Mouse (Mus musculus) midbrain, embryonic 14.5 days (tissue): ENCODE results near the gene Zfp420. TPM values are rescaled to one million over a fixed set of nuclear protein-coding genes. Genes with fewer than 3 reads are reported as not detected.

ENCODE experiments used
- microRNA-seq: library from miRNA; unstranded; fragments of <30 nt; microRNA quantifications from one replicate; pipeline ENCODE4, GENCODE M21; 2016
- polyA plus RNA-seq: library from polyadenylated mRNA; unstranded; fragments of >200 nt; fragmentation: Nextera tagmentation; extraction: Ambion mirVana; gene quantifications from 2 replicates; pipeline ENCODE4 v1.2.1, GENCODE M21; 2014

The Zfp420 gene
- polyA plus RNA-seq, 1 experiment from 2014 or later = 25.4 TPM

Small RNAs within 50 kb of the gene (microRNA-seq; reads per million reads assigned to microRNA genes)
- gene Mir7668 = 0.59 reads per million

Other genes with a start within 250 kb of the Zfp420 start
- 0.55 and 0.77 TPM in 2 replicates for gene Catsperg2, start 132.9 kb upstream of the Zfp420 start, polyA plus RNA-seq
- gene Zfp84, start 91.4 kb upstream of the Zfp420 start, polyA plus RNA-seq = 20.0 and 21.0 TPM in 2 replicates
- 16.0 and 16.2 TPM in 2 replicates for gene Zfp30, start 76.0 kb upstream of the Zfp420 start, polyA plus RNA-seq
- gene Zfp790, start 43.9 kb upstream of the Zfp420 start, polyA plus RNA-seq = 20.6 and 35.1 TPM in 2 replicates
- gene Zfp940, start 6.3 kb upstream of the Zfp420 start, polyA plus RNA-seq = 13.7 and 16.5 TPM in 2 replicates
- 13.8 and 17.5 TPM in 2 replicates for gene Zfp27, start 46.6 kb downstream of the Zfp420 start, polyA plus RNA-seq
- gene Zfp383, start 48.2 kb downstream of the Zfp420 start, polyA plus RNA-seq = 7.0 and 12.3 TPM in 2 replicates
- 16.3 and 22.1 TPM in 2 replicates for gene Zfp74, start 94.1 kb downstream of the Zfp420 start, polyA plus RNA-seq
- 3.3 and 5.5 TPM in 2 replicates for gene Zfp568, start 124.0 kb downstream of the Zfp420 start, polyA plus RNA-seq
- gene Zfp14, start 191.4 kb downstream of the Zfp420 start, polyA plus RNA-seq = 13.5 and 14.3 TPM in 2 replicates
- gene Zfp82, start 212.9 kb downstream of the Zfp420 start, polyA plus RNA-seq = 11.3 and 11.6 TPM in 2 replicates
- 1.7 and 1.8 TPM in 2 replicates for gene Gm26920, start 230.4 kb downstream of the Zfp420 start, polyA plus RNA-seq
- gene Zfp566, start 230.5 kb downstream of the Zfp420 start, polyA plus RNA-seq = 17.5 and 21.1 TPM in 2 replicates
- 86.6 and 101 TPM in 2 replicates for gene Zfp260, start 234.8 kb downstream of the Zfp420 start, polyA plus RNA-seq